Mouse (Mus musculus) thymus, postnatal 25 days (tissue): ENCODE results near the gene Olfr1373.

Experiments used
- DNase-seq: peaks from one replicate; pipeline ENCODE4 v3.0.0; 2022

Gene Olfr1373

GRCm38 (mm10) chr11:52106037-52106436 lies 39.3 kb downstream of the Olfr1373 start:
- no peak for DNase-seq

- DNase-seq: no peak
Observed at GRCm38 (mm10) chr11:52105503-52105902, 39.8 kb downstream of the Olfr1373 start.

- DNase-seq: no peak
Observed at GRCm38 (mm10) chr11:52102977-52103376, 42.4 kb downstream of the Olfr1373 start.

- DNase-seq: no peak
Observed at GRCm38 (mm10) chr11:52099771-52100219, 45.5 kb downstream of the Olfr1373 start.

GRCm38 (mm10) chr11:52099031-52099761 lies 46.1 kb downstream of the Olfr1373 start:
- DNase-seq: peak; percentile 82

- DNase-seq: peak; percentile 98
Observed at GRCm38 (mm10) chr11:52098398-52098946, 46.9 kb downstream of the Olfr1373 start, which contains the start of gene Ppp2ca. Gene Ppp2ca (plus strand): TSS chr11:52098681.

GRCm38 (mm10) chr11:52097596-52097995 lies 47.7 kb downstream of the Olfr1373 start:
- no peak for DNase-seq

- no peak for DNase-seq
Observed at GRCm38 (mm10) chr11:52097016-52097415, 48.3 kb downstream of the Olfr1373 start.
